Mouse (Mus musculus): ENCODE measurements around the gene Dpp8.
"Not testable (repeated sequence)": the region's sequence is repeated elsewhere in the genome, so short reads cannot be mapped to it uniquely, and the experiment has no call there.

Gene Dpp8

DNA sequence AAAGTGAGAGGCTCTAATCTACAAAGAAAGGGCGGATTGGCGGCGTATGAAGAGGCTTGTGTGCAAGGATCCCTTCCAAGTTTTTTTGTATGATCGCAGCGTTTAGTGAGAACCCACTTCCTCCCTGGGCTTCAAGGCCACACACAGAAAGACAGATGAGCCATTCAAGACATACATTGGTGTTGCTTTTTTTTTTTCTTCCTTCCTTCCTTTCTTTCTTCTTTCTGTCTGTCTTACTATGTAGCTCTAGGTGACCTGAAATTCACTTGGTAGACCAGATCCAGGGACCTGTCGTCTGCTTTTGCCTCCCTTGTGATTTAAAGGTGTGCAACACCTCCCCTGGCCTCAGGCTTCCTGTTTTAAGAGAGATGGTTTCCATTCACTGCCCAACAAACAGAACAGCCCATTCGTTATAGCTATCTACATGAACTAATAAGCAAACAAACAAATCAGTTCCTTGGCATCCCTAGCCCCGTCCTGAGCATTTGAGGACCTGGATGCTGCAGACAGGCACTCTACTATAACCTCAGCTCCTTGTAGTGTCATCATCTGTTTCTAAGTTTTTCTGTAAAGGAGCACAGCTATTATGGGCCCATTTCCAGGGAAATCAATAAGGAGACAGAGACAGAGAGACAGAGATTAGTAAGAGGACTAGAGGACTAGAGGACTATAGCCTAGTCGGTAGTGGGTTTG, 10.2 kb upstream of the Dpp8 start:
- DNase-seq (ENCODE audit: low read depth, low spot score), result no peak

DNA sequence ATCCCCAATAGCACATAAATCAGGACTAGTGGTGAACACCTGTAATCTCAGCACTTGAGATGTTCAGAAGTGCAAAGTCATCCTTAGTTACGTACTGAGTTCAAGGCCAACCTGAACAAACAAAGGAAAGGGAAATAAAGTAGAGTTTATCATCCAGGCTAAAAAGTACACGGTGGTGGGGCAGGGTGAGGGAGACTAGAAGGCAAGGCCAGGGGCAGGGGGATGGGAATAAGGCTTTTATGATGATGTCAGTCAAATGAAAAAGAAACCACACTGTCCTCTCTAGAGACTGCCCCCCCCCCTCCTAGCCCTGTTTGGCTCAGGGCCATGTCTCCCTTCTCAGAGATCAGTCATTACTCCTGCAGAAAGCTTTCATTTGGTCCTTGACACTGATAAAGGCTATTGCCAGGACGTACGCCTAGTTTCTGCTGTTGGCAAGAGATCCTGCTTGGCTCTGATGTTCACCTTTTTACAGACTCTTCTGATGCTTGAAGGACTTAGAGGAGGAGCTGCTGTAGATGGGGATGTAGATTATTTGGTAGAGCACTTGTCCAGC, 9.6 kb upstream of the Dpp8 start:
- no peak for DNase-seq (ENCODE audit: low read depth, low spot score)

DNA sequence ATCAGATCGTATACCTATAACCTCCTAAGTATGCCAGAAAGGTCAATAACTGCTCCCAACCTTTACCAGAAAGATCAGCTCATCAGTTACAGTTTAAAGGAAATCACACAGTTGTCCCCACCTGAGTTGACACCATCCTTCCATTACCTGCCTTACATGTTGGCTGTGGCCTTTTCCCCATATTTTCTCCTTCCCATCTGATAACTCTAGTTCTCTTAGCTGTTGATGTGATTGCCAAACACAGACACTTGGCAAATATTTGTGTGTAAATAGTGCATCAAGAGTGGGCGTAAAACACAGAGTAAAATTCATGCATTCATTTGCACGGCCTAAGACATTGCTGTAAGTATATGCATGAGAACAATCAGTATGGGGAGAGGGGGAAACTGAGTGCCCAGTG, 8.8 kb upstream of the Dpp8 start:
- no peak for DNase-seq (ENCODE audit: low read depth, low spot score)

DNA sequence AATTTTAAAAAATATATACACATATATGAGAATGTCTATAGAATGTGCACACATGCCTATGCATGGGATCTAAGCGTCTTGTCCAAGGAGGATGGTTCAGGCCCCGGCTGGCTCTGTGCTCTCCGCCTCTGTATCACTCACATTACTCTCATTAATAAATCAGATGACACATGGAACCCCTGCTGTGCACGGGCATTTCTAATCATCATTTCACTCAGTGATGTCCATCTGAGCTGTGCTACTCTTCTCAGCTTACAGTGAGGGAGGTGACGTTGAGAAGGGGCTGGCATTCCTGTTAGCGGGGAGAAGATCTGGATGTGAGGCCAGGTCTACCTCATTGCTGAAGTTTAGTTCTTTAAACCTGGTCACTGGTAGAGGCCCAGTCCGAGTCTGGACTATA, 5.0 kb upstream of the Dpp8 start:
- DNase-seq (ENCODE audit: low read depth, low spot score), result no peak

DNA sequence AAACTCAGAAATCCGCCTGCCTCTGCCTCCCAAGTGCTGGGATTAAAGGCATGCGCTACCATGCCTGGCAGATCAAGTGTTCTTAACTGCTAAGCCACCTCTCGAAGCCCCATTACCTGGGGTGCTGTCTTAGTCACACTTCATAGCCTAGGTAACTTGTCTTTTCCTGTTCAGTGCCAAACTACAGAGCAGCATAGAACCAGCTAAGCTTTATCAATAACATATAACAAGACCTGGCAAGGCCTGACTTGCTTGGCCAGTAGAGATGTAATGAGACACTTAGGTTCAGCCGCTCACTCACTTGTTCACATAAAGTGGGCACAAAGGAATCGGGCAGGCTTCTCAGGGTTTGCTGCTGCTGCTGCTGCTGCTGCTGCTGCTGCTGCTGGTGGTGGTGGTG, 3.9 kb upstream of the Dpp8 start:
- no peak for DNase-seq (ENCODE audit: low read depth, low spot score)

DNA sequence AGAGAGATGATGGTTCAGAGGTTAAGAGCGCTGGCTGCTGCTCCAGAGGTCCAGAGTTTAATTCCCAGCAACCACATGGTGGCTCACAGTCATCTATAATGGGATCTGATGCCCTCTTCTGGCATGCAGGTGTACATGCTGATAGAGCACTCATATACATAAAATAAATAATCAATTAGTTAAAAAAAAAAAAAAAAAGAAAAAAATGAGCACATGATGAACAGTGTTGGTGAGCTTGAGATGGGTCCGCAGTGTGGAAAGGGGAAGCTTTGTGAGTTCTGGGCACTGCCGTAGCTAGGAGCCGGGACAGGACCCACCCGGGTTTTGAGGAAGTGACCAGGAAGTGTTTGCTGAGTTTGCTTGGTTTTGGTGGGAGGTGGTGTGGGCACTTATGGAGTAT, 859 bp upstream of the Dpp8 start:
- not testable (repeated sequence) for DNase-seq (ENCODE audit: low read depth, low spot score)

DNA sequence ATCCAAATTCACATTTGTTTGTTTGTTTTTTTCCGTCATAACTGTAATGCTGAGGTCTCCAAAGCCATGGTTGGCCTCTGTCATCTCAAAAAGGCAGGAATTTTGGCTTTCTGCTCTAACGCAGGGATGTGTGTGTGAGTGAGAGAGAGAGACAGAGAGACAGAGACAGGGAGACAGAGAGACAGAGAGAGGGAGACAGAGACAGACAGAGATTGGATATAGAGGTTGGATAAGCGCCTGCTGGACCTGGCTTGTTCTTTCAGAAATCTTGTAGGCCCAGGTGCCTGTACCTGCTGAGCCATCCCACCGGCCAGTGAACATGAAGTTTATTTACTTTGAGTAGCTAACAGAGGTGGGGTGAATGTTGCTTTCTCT, 333 bp upstream of the Dpp8 start:
- DNase-seq (ENCODE audit: low read depth, low spot score), result no peak

DNA sequence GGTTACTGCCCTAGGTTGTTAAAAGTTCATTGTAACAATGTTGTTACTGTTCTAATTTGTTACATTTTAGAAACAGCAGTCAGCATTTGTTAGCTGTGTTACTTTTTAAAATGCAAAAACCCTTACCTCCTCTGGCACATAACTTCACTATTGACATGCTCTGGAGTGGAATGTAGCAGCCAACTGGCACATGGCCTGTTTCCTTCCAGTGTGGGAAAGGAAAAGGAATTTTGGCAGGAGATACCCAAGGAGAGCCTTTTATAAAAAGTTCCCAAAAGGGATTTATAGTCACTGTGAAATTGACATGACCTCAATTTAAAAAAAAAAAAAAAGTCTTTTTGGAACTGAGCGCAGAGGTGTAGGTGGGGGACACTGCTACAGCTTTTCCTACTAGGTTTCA, 4.2 kb downstream of the Dpp8 start:
- no peak for DNase-seq (ENCODE audit: low read depth, low spot score)

DNA sequence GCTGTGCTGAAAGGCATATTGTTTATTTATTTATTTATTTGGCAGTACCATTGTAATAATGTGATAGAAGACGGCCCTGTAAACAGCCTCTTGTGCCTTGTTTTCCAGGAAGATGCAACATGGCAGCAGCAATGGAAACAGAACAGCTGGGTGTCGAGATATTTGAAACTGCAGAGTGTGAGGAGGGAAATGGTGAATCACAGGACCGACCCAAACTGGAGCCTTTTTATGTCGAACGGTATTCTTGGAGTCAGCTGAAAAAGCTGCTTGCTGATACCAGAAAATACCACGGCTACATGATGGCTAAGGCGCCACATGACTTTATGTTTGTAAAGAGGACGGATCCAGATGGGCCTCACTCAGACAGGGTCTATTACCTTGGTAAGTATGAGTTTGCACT, 4.6 kb downstream of the Dpp8 start:
- DNase-seq (ENCODE audit: low read depth, low spot score), result no peak

DNA sequence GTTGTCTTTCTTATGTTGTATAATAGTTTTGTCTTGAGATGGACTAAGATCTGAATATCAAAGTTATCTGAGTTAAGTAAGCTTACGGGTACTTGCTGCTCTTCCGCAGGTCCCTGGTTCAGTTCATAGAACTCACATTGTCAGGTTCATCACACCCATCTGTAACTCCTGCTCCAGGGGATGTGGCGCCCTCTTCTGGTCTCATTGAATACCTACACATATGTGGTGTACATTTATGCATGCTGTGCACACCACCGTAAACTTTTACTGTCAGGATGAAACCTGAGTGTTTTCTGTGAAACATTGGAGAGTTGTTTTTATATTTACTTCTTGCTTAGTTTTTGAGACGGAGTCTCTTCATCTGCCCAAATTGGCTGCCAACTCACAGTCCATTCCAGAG, 9.2 kb downstream of the Dpp8 start:
- DNase-seq (ENCODE audit: low read depth, low spot score), result no peak

DNA sequence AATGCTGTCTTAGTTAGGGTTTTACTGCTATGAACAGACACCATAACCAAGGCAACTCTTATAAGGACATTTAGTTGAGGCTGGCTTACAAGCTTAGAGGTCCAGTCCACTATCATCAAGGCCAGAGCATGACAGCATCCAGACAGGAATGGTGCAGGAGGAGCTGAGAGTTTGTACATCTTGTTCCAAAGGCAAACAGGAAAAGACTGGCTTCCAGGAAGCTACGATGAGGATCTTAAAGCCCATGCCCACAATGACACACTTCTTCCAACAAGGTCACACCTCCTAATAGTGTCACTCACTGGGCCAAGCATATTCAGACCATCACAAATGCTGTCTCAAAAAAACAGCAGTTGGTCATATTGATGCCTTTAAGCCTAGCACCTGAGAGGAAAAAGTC, 14.8 kb downstream of the Dpp8 start:
- no peak for DNase-seq (ENCODE audit: low read depth, low spot score)

DNA sequence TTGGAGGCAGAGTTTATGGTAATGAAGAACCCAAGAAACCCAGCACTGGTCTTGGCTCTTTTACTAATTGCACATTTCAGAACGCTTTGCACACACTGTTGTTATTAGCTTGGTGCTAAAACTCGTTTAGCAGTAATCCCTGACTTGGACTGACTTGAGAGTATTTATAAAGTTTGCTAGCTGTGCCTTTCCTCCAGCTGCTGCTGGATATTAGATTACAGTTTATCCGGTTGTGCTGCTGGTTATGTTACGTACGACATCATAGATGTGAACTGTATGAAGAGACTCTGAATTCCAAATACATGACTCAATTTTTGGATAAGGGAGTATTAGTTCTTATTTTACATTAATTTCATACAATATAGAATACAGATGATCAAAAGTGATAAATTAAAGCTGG, 17.2 kb downstream of the Dpp8 start:
- DNase-seq (ENCODE audit: low read depth, low spot score), result no peak

DNA sequence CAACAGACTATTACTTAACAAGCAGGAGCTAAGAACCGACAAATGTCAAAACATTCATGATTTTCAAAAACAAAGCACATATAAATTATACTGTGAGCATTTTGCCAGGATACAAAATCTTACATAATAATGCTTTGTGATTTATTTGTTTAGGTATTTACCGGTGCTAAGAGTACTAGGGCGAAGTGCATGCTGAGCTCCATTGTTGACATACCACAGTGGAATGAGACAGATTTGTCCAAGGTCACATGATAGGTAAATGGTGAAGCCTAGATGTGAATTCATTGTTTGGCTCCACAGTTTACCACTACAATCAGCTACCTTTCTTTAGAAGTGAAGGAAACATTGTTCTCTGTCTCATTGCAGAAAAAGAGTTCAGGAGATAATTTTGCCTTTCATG, 18.8 kb downstream of the Dpp8 start:
- DNase-seq (ENCODE audit: low read depth, low spot score), result no peak

DNA sequence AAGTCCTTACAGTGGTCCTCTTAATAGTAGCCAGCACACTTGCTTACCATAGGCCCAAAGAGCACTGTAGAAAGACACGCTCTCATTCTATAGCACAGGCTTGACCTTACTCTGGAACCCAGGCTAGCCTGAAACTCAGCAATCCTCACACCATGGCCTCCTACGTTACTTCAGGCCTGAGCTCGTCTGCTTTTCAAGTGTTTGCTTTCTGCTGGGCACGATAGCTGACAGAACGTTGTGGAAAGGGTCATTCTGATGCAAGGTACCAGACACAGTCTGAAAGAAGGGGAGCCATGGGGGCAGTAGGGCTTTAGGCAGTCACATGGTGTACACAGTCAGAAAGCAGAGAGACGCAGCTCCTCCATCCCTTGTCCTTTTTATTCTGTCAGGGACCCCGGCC, 32.0 kb downstream of the Dpp8 start:
- no peak for DNase-seq (ENCODE audit: low read depth, low spot score)

DNA sequence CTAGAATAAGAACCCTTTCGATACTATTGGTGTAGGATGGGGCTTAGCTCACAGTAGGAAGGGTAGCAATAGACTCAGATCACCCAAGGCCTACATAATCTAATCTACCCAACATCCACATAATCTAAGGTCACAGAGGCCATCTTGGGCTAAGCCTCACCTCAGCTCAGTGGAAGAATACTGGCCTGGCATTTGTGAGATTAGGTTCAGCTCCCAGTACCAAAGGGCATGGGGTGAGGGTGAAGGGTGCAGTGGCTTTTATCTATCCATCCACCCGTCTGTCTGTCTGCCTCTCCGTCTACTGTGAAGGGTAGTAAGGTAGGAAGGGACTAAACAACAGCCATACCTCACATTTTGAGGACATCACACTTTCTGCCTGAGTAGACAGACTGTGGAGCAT, 38.4 kb downstream of the Dpp8 start:
- no peak for DNase-seq (ENCODE audit: low read depth, low spot score)

DNA sequence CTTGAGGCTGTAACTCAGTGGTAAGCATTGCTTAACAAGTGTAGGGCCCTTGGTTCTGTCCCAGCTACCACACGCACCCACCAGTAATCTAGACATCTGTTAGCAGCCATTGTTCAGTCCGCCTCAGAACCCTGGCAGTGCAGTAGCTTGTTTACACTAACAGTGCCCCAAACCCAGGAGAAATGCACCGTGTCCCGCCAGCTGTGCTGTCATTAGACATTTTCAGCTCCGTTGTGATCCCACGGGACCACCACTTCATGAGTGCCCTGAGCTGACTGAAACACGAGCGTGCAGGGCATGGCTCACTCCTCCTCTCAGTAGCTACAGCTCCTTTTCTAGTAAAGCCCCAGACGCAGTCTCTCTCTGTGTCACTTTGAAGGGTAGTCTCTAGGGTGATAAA, 41.3 kb downstream of the Dpp8 start:
- DNase-seq (ENCODE audit: low read depth, low spot score), result no peak

DNA sequence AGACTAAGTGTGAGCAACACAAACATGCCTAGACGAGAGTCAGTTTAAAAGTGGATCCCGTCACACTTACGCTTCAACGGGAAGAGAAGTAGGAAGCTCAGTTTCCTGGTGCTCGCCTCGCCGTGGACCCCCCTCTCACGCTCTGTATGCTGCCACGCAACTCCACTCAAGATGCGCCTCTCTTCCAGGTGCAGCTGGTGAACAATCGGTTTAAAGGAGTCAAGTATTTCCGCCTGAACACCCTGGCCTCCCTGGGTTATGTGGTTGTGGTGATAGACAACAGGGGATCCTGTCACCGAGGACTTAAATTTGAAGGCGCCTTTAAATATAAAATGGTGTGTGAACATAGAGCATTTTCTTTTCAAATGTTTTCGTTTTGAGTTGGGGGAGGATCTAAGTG, 42.0 kb downstream of the Dpp8 start:
- no peak for DNase-seq (ENCODE audit: low read depth, low spot score)

DNA sequence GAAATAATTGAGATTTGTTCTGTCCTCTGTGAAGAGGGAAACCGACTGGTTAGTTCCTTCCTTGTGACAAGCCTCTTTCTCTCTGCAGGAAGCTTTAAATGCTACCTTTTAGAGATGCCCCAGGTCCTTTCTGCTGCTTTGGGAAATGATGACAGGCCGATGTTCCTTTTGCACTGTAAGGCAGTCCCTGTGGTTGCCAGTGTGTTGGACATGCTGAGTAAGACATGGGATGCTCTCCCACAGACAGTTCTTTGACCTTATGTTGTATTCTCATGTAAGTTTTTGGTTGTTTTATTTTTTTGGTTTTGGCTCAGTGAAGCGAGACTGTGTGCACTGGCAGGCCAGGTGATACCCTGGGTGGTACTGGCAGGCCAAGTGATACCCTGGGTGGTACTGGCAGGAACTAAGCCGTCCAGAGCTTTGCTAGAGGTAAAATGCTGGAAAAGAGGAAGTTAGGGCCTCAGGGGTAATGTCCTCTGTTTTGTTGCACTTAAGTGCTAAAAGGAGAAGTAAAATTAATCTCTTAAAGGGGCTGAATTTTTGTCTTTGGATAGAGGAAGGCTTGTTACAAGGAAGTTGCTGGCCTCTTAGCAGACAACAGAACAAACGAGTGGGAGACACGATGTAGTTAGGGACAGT, 42.8 kb downstream of the Dpp8 start:
- no peak for DNase-seq (ENCODE audit: low read depth, low spot score)

DNA sequence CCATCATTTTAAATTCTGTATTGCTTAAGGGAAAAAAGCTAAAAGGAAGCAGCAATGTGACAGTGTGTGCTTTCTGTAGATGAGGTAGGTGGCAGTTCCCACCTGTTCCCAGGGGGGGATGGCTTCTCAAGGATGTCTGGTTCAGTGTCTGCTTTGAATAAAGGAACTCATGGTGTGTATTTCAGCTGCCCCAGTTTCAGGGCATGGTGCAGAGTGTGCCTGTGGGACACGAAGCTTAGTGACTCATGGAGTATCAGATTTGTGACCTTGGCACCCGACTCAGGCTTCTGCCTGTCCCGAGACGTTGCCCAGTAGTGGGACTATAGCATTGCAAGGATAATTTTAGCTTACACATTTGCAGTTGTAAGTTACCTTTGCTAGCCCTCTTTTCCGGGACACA, 45.3 kb downstream of the Dpp8 start:
- no peak for DNase-seq (ENCODE audit: low read depth, low spot score)

DNA sequence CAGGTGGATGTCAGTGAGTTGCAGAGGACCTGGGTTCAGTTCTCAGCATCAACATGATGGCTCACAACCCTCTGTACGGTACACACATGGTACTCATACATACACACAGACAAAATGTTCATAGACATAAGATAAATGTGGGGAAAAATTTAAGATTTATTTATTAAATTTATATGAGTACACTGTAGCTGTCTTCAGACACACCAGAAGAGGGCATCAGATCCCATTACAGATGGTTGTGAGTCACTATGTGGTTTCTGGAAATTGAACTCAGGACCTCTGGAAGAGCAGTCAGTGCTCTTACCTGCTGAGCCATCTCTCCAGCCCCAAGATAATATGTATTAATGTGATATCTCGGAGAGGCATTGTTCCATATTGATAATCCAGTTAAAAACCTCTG, 47.9 kb downstream of the Dpp8 start:
- not testable (repeated sequence) for DNase-seq (ENCODE audit: low read depth, low spot score)

DNA sequence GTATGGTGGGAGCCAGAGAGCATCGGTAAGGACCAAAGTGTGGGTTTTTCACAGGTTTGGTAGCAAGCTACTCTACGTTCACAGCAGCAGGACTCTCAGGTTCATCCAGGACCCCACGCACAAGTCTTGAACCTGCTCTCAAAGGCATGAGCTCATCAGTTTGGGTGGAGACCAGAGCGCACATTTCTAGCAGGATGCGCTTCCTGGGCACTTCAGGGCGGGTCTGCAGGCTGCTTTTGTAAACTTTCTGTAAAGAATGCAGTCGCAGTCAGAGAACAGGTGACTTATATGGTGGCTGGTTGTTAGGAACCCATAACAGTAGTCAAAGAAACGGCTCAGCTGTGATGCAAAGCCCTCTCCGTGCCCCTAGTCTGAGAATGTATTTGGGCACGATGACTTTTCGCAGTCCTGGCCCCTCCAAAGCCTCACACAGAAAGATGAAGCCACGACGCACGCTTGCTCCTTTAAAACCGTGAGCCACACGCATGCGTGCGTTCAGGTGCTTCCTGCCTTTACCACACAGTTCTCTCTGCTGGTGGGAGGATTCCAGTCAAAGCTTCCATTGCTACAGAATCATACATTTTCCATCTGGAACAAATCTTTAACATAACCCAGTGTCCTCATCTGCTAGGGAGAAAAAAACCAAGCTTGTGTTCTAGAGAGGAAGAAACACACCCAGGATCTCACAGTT, 51.0 kb downstream of the Dpp8 start:
- DNase-seq (ENCODE audit: low read depth, low spot score), result no peak

DNA sequence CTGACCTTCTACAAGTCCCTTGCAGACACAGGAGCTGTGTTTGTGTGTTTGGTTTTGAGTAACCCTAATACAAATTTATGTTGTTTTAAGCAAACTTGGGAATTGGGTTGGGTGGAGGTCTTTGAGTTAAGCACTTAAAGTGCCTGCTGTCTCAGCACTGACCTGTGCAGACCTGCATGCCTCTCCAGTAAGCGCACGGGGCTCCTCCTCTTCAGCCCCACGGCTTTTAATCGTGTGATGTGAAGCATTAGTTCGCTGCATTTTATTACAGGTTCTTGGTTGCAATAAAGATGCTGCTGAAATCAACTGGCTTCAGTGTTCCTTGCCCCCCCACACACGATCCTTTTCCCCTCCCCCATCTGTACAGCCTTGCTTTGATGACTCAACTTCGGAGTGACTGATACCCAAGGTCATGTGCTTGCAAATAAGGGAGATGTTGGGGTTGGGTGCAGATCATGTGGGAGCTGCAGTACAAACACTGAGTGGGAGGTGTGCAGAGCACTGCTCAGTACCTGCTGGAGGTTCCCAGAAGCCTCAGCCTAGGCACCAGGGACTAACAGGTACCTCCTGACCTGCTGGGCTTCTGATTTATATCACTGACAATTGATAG, 52.1 kb downstream of the Dpp8 start:
- DNase-seq (ENCODE audit: low read depth, low spot score), result no peak

DNA sequence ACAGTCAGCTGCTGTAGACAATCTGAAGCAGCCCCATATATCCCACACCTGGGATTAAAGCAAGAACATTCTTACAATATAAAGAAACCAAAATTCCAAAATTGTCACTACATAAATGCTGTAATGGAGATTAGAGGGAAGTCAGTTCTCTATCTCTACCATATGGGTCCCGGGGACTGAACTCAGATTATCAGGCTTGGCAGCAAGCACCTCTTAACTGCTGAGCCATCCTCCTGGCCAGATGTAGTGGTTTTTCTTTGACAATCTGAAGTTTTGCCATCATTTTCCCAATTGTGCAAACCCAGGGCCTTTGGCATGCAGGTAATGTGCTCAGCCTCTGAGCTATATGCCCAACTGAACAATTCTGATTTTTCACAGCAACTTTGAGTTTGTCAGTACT, 53.1 kb downstream of the Dpp8 start:
- no peak for DNase-seq (ENCODE audit: low read depth, low spot score)

Measured in retina, adult 2 months (tissue).